Mouse (Mus musculus) small intestine, adult 2 months (tissue): ENCODE results near the gene Olfr122.

Experiments used
- CTCF ChIP-seq: fragments of 200-500 bp; IDR thresholded peaks from 2 replicates; pipeline ENCODE4 v1.5.1; 2012; ENCODE audit warnings: low read depth, mild to moderate bottlenecking, control low read depth, inconsistent platforms, low read length, moderate library complexity, mixed read lengths; ENCODE audit not compliant: insufficient replicate concordance, insufficient read length; ENCODE audit errors: extremely low read depth
- POLR2A ChIP-seq: fragments of 200-500 bp; IDR thresholded peaks from 2 replicates; pipeline ENCODE4 v1.6.1; 2012; ENCODE audit warnings: low read depth, mild to moderate bottlenecking, control low read depth, inconsistent platforms, low read length, moderate library complexity

DNA sequence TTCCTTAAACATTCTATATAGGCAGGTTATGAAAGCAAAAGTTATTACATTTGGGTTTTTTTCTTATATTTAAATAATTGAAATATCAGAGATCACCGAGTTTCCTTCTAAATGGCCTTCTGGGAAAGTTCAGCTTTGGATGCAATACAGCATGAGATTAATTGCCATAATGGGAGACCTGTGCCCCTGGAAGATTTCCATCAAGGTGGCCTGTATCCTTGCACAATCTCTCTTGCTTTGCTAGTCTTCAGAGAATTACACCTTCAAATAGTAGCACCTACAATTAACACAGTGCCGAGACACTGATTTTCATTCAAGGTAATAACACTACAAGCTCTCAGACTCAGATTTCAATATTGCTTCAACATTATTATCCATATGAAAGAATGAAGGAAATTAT lies 24.8 kb downstream of the Olfr122 start, which contains the start of gene Olfr123:
- TF ChIP-seq POLR2A, result no peak
- TF ChIP-seq CTCF, result no peak
